Mouse (Mus musculus) heart, adult 2 months (tissue): ENCODE data around the gene Trmt44.

Experiments used
- CTCF ChIP-seq: fragments of 200-600 bp; IDR thresholded peaks from 2 replicates; pipeline ENCODE4 v1.8.1; 2022; ENCODE audit warnings: antibody characterized with exemption, mild to moderate bottlenecking, moderate library complexity
- EP300 ChIP-seq: fragments of 200-500 bp; IDR thresholded peaks from 2 replicates; pipeline ENCODE4 v1.6.1; 2011; ENCODE audit warnings: low read depth, low read length, control low read depth; ENCODE audit not compliant: insufficient read depth
- POLR2A ChIP-seq: fragments of 200-500 bp; IDR thresholded peaks from 2 replicates; pipeline ENCODE4 v1.6.1; 2011; ENCODE audit warnings: mild to moderate bottlenecking, low read depth, low read length, control low read depth; ENCODE audit not compliant: insufficient read depth

- TF ChIP-seq EP300 = no peak
- TF ChIP-seq CTCF = no peak
- TF ChIP-seq POLR2A = no peak
These were observed 28.7 kb downstream of the Trmt44 start for GRCm38 (mm10) chr5:35546127-35546526.
